Mouse (Mus musculus): ENCODE measurements at regions not wholly inside any gene's neighbourhood (a gene's known extent, or its start where the extent isn't known, plus 50 kb on each side); places are given as distances from the start of the nearest gene placed in this dataset.

GRCm38 (mm10) chr10:102636507-102636906 lies 124.5 kb downstream of the Rassf9 start:
- H3K9me3 ChIP-seq (ENCODE audit: low read length) = no peaks in the 10 kb centered on the region
- H3K27me3 ChIP-seq (ENCODE audit: insufficient read depth, low read length) = no peaks in the 10 kb centered on the region
- no peaks in the 10 kb centered on the region for H3K4me1 ChIP-seq (ENCODE audit: insufficient read depth, low read length)
- H3K36me3 ChIP-seq (ENCODE audit: insufficient read depth, low read length) = no peaks in the 10 kb centered on the region
- no peak overlapping the region for H3K4me2 ChIP-seq (replicated peaks; ENCODE audit: low read depth, low read length)
- peak; percentile 46; the same call in 1 of the 2 replicates for ATAC-seq (ENCODE audit: low FRiP score, low TSS enrichment)
- H3K9ac ChIP-seq (replicated peaks; ENCODE audit: low read length) = no peak overlapping the region
- H3K4me3 ChIP-seq (ENCODE audit: low read length) = no peak overlapping the region
- 64% methylated on average over 2 of the region's 2 CpGs for WGBS
- H3K27ac ChIP-seq (ENCODE audit: low read length) = no peak overlapping the region

DNA sequence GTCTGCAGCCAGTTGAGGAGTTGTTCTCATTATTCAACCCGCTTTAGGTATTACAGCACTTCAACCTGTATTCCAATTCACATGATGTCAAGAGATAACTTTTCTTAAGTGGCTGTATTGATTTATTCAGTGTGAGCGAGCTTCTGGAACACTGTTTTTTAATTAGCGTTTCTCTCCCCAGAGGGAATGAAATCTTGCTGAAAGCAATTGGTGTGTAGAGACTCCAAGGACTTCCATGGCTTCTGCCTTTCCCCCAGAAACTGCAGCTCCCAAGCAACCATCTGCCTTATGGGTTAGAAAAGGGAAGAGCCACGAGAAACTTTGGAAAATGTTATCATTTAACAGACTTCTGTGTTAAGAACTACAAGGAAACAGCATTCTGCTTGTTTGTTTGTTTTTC lies 121.4 kb downstream of the Rassf9 start:
- Histone ChIP-seq H3K4me1 (ENCODE audit: insufficient read depth, low read length) (no peaks in the 10 kb centered on the region), H3K4me3 (ENCODE audit: low read length) (no peak overlapping the region), H3K27me3 (ENCODE audit: insufficient read depth, low read length) (no peaks in the 10 kb centered on the region), H3K9me3 (ENCODE audit: low read length) (no peaks in the 10 kb centered on the region), H3K9ac (replicated peaks; ENCODE audit: low read length) (no peak overlapping the region), H3K4me2 (replicated peaks; ENCODE audit: low read depth, low read length) (no peak overlapping the region), H3K27ac (ENCODE audit: low read length) (no peak overlapping the region), H3K36me3 (ENCODE audit: insufficient read depth, low read length) (no peaks in the 10 kb centered on the region)
- no peak for ATAC-seq (ENCODE audit: low FRiP score, low TSS enrichment)
- WGBS = 76% methylated on average over 4 of the region's 4 CpGs

DNA sequence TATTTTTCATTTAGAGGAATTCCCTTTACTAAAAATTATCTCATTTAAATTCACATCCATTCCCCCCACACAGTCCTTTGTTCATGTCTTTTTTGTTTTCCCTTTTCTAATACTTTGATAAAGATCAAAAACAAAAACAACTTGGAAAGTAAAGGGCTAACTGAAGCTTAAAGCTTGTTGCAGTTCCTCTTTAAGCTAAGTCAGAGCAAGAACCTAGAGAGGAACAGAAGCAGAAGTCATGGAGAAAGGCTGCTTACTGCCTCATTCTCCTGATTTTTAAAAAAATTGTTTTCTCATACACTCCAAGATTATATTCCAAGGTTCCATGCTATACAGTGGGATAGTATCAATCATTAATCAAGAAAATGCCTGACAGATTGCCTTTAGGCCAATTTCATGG lies 116.6 kb downstream of the Rassf9 start:
- no peak overlapping the region for H3K9ac ChIP-seq (replicated peaks; ENCODE audit: low read length)
- H3K4me3 ChIP-seq (ENCODE audit: low read length) = no peak overlapping the region
- no peaks in the 10 kb centered on the region for H3K9me3 ChIP-seq (ENCODE audit: low read length)
- no peak for ATAC-seq (ENCODE audit: low FRiP score, low TSS enrichment)
- no peaks in the 10 kb centered on the region for H3K36me3 ChIP-seq (ENCODE audit: insufficient read depth, low read length)
- no peak overlapping the region for H3K27ac ChIP-seq (ENCODE audit: low read length)
- H3K27me3 ChIP-seq (ENCODE audit: insufficient read depth, low read length) = no peaks in the 10 kb centered on the region
- no peak overlapping the region for H3K4me2 ChIP-seq (replicated peaks; ENCODE audit: low read depth, low read length)
- H3K4me1 ChIP-seq (ENCODE audit: insufficient read depth, low read length) = no peaks in the 10 kb centered on the region

DNA sequence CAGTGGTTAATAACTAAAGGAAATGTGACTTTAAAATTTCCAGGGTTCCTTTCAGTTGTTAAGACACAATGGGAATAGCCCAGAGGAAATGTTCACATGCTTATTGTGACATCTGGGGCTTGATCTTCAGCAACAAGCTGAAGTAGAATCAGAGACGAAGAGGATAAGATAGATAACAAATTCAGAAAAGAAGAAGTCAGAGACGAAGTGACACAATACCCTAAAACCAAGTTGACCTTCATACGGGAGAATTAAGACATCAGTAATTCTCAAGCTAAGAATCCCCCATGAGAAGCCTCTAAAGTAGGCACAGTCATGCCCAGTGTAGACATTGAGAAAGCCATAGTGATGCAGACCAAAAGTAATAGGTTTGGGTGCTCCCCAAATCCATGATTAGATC lies 111.9 kb downstream of the Rassf9 start:
- no peaks in the 10 kb centered on the region for H3K36me3 ChIP-seq (ENCODE audit: insufficient read depth, low read length)
- WGBS = 88% methylated on average over 3 of the region's 3 CpGs
- no peaks in the 10 kb centered on the region for H3K9me3 ChIP-seq (ENCODE audit: low read length)
- H3K4me1 ChIP-seq (ENCODE audit: insufficient read depth, low read length) = 0 out of 2 replicates have a peak, but pooled peaks cover 2% of the 10 kb centered on the region
- H3K9ac ChIP-seq (replicated peaks; ENCODE audit: low read length) = no peak overlapping the region
- H3K4me3 ChIP-seq (ENCODE audit: low read length) = no peak overlapping the region
- H3K27me3 ChIP-seq (ENCODE audit: insufficient read depth, low read length) = no peaks in the 10 kb centered on the region
- no peak overlapping the region for H3K27ac ChIP-seq (ENCODE audit: low read length)
- H3K4me2 ChIP-seq (replicated peaks; ENCODE audit: low read depth, low read length) = no peak overlapping the region
- ATAC-seq (ENCODE audit: low FRiP score, low TSS enrichment) = no peak

DNA sequence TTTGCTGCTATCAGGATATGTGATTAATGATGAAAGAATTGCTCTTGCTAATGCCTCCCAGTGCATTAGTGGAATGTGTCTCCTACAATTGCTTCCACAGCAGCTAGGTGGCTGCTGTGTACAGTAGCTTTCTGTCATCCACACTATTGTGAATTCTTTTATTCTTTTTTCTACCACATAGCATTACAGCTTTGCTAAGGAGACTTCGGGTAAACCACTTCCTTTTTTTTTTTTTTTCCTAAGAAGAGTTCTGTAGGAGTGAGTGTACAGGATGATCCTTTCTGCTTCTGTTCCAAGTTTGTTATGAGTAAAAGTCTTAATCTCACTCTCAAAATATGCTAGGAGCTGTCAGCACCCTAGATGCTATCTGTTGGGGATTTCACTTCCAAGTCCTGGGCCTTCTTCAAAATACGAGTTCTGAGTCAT lies 110.6 kb downstream of the Rassf9 start:
- 51% methylated on average over 2 of the region's 2 CpGs for WGBS
- H3K27ac ChIP-seq (ENCODE audit: low read length) = no peak overlapping the region
- no peaks in the 10 kb centered on the region for H3K27me3 ChIP-seq (ENCODE audit: insufficient read depth, low read length)
- H3K36me3 ChIP-seq (ENCODE audit: insufficient read depth, low read length) = no peaks in the 10 kb centered on the region
- no peaks in the 10 kb centered on the region for H3K9me3 ChIP-seq (ENCODE audit: low read length)
- no peak for ATAC-seq (ENCODE audit: low FRiP score, low TSS enrichment)
- no peak overlapping the region for H3K4me2 ChIP-seq (replicated peaks; ENCODE audit: low read depth, low read length)
- H3K4me1 ChIP-seq (ENCODE audit: insufficient read depth, low read length) = 0 out of 2 replicates have a peak, but pooled peaks cover 2% of the 10 kb centered on the region
- no peak overlapping the region for H3K4me3 ChIP-seq (ENCODE audit: low read length)
- H3K9ac ChIP-seq (replicated peaks; ENCODE audit: low read length) = no peak overlapping the region

- Histone ChIP-seq H3K4me3 (ENCODE audit: low read length) (no peak overlapping the region), H3K27me3 (ENCODE audit: insufficient read depth, low read length) (no peaks in the 10 kb centered on the region), H3K9me3 (ENCODE audit: low read length) (no peaks in the 10 kb centered on the region), H3K36me3 (ENCODE audit: insufficient read depth, low read length) (no peaks in the 10 kb centered on the region), H3K4me2 (replicated peaks; ENCODE audit: low read depth, low read length) (no peak overlapping the region), H3K27ac (ENCODE audit: low read length) (no peak overlapping the region), H3K4me1 (ENCODE audit: insufficient read depth, low read length) (0 out of 2 replicates have a peak, but pooled peaks cover 2% of the 10 kb centered on the region), H3K9ac (replicated peaks; ENCODE audit: low read length) (no peak overlapping the region)
- no peak for ATAC-seq (ENCODE audit: low FRiP score, low TSS enrichment)
- 37% methylated on average over 2 of the region's 2 CpGs for WGBS
Measured at GRCm38 (mm10) chr10:102618711-102619110, 106.7 kb downstream of the Rassf9 start.

- ATAC-seq (ENCODE audit: low FRiP score, low TSS enrichment) = no peak
- H3K4me1 ChIP-seq (ENCODE audit: insufficient read depth, low read length) = no peaks in the 10 kb centered on the region
- H3K9ac ChIP-seq (replicated peaks; ENCODE audit: low read length) = no peak overlapping the region
- 75% methylated on average over 10 of the region's 10 CpGs for WGBS
- no peak overlapping the region for H3K4me2 ChIP-seq (replicated peaks; ENCODE audit: low read depth, low read length)
- H3K27me3 ChIP-seq (ENCODE audit: insufficient read depth, low read length) = no peaks in the 10 kb centered on the region
- H3K4me3 ChIP-seq (ENCODE audit: low read length) = no peak overlapping the region
- H3K27ac ChIP-seq (ENCODE audit: low read length) = no peak overlapping the region
- no peaks in the 10 kb centered on the region for H3K9me3 ChIP-seq (ENCODE audit: low read length)
- no peaks in the 10 kb centered on the region for H3K36me3 ChIP-seq (ENCODE audit: insufficient read depth, low read length)
Measured at GRCm38 (mm10) chr10:102615962-102616595, 104.1 kb downstream of the Rassf9 start.

Data from kidney, embryonic 16.5 days (tissue).